Mouse (Mus musculus): ENCODE data around the gene Rtn4r.

Rtn4r gene

GRCm38 (mm10) chr16:18125131-18125530 lies 2.3 kb upstream of the Rtn4r start:
- DNase-seq, result no peak

- DNase-seq, result no peak
These were observed 1.2 kb upstream of the Rtn4r start for GRCm38 (mm10) chr16:18126211-18126610.

- no peak for DNase-seq
These were observed 575 bp downstream of the Rtn4r start for GRCm38 (mm10) chr16:18127871-18128563.

DNA sequence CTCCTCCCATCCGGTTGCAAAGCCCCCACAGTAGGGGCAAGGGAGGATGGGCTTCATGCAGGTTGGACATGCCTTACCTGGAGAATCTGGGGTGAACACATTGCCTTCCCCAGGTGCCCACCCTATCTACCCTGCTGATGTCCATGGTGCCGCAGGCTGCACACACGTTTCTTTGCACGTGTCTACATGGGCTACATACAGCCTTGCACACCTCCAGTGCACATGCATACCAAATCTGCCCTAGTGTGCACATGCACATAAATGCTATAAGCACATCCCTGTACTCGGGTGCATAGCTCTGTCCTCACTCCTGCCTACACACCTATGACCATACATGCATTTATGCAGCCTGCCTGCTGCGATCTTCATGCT lies 1.1 kb downstream of the Rtn4r start:
- no peak for DNase-seq

GRCm38 (mm10) chr16:18129413-18129812 lies 2.0 kb downstream of the Rtn4r start:
- no peak for DNase-seq

- DNase-seq, result no peak
These were observed 2.8 kb downstream of the Rtn4r start for GRCm38 (mm10) chr16:18130288-18130687.

DNA sequence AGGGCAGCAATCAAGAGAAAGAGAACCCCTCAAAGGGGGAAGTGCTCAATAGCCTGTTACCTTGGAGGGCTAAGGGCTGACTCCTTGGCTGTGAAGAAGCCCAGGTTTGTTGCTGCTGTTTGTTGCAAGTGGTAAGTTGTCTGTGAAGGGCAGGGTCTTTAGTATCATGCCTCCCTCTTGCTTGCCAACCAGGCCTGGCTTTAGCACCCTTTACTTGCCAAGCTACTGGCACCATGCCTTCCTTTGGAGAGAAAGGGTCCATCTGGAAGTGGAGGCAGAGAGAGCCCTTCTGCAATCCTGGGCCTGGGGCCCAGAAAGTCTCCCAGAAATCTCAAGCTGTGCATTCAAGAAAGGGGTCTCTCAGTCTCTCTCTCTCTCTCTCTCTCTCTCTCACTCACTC lies 3.3 kb downstream of the Rtn4r start:
- DNase-seq, result no peak

GRCm38 (mm10) chr16:18131245-18131939 lies 4.0 kb downstream of the Rtn4r start:
- DNase-seq, result no peak

- DNase-seq, result no peak
These were observed 4.6 kb downstream of the Rtn4r start for GRCm38 (mm10) chr16:18132026-18132425.

DNA sequence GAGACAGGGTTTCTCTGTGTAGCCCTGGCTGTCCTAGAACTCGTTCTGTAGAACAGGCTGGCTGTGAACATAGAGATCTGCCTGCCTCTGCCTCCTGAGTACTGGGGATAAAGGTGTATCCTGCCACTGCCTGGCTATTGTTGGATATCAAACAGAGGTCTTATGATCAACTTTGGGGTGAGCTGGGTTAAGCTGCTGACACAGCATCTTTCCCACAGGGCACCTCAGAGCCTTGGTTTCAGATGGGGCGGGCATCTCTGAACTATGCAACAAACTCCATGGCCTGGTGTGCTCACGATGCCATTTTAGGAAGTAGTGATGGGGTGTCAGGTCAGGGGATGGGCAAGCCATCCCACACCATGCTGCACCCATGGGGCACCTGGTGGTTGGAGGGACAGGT lies 5.1 kb downstream of the Rtn4r start:
- DNase-seq, result no peak

- DNase-seq, result no peak
These were observed 5.9 kb downstream of the Rtn4r start for GRCm38 (mm10) chr16:18133133-18133920.

GRCm38 (mm10) chr16:18135196-18135595 lies 7.8 kb downstream of the Rtn4r start:
- no peak for DNase-seq

GRCm38 (mm10) chr16:18136015-18136414 lies 8.6 kb downstream of the Rtn4r start:
- no peak for DNase-seq

- peak; percentile 91 for DNase-seq
These were observed 16.8 kb downstream of the Rtn4r start for GRCm38 (mm10) chr16:18144201-18144600.

- DNase-seq, result no peak
These were observed 18.0 kb downstream of the Rtn4r start for GRCm38 (mm10) chr16:18145341-18145867.

DNA sequence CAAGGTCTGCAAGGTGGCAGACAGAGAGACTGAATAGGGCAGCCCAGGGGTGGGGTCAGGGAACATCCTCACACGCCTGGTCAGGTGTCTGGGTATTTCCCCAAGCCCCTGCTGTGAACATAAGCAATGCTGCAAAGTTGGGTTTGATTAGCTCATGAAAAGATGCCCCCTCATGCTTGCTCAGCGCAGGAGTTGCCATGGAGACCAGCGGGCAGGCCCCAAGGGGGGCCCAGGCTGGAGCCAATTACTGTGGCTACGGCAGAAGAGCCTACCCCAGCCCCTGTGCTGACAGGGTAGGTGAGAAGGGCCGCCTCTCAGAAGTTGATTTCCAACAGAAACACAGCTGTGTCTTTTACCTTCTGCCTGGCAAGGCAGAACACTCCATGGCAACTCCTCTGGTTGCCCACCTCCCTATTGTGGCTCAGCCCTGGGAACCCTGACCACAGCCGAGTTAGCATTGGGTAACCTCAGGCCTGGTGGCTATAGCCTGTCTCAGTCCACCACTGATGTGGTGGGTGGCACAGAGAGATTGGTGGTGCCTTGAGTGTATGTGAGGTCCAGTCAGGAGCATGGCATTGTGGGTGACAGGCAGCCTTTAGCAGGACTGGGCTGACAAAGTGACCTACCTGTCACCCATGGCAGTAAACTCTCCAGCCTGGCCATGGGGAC lies 20.9 kb downstream of the Rtn4r start:
- DNase-seq, result peak; percentile 61

GRCm38 (mm10) chr16:18149205-18149604 lies 21.8 kb downstream of the Rtn4r start:
- no peak for DNase-seq

DNA sequence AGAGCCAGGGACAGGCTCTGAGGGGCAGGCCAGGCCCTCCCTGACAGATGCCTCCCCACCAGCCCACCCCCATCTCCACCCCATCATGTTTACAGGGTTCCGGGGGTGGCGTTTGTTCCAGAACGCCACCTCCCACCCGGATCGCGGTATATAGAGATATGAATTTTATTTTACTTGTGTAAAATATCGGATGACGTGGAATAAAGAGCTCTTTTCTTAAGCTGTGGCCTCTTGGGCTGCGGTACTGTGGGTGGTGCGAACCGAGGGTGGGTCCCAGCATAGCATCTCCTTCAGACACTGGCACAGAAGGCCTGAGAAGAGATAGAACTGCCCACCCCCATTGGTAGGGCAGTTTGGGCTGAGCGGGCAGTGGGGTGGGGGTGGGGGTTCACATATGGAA lies 24.7 kb downstream of the Rtn4r start:
- DNase-seq, result no peak

- DNase-seq, result peak; percentile 76
These were observed 25.5 kb downstream of the Rtn4r start for GRCm38 (mm10) chr16:18152769-18153445.

- peak; percentile 96 for DNase-seq
These were observed 27.2 kb downstream of the Rtn4r start for GRCm38 (mm10) chr16:18154521-18155171.

GRCm38 (mm10) chr16:18156579-18157350 lies 29.3 kb downstream of the Rtn4r start:
- DNase-seq, result no peak

Data from layer of hippocampus, adult 9-11 months (tissue).